Mouse (Mus musculus): ENCODE data around the gene Mapk12.

GRCm38 (mm10) chr15:89144965-89145364 is 4.5 kb upstream of the Mapk12 start:
- TF ChIP-seq ZNF384 (IDR thresholded peaks at IDR 0.05; ENCODE audit: low read depth, low read length): no peak
- TF ChIP-seq CHD2 (IDR thresholded peaks at IDR 0.05; ENCODE audit: low read depth, low read length): no peak
- no peak for TF ChIP-seq ZC3H11A (IDR thresholded peaks at IDR 0.05; ENCODE audit: borderline replicate concordance, low read depth, low read length)
- no peak for TF ChIP-seq HCFC1 (IDR thresholded peaks at IDR 0.05; ENCODE audit: borderline replicate concordance, insufficient read depth, low read length)
